Mouse (Mus musculus) layer of hippocampus, postnatal 10 days (tissue): ENCODE results near the gene Cmtm8. TPM values are rescaled to one million over a fixed set of nuclear protein-coding genes. Genes with fewer than 3 reads are reported as not detected.

ENCODE experiments used
- DNase-seq, 2 experiments: peaks; one replicate each; pipeline ENCODE4 v3.0.0; 2021; ENCODE audit warnings: low spot score in 2 of 2
- total RNA-seq, 2 experiments: library from RNA; stranded (reverse); gene quantifications; 2 replicates each; pipeline ENCODE4 v1.2.3; 2021

The Cmtm8 gene
- total RNA-seq, 2 experiments from 2014 or later, result 1.7 to 2.9 TPM

- DNase-seq, result no peak
Observed at GRCm38 (mm10) chr9:114787716-114788115, 56.2 kb downstream of the Cmtm8 start.

- DNase-seq, result no peak
Observed at GRCm38 (mm10) chr9:114787134-114787533, 56.8 kb downstream of the Cmtm8 start.

- no peak for DNase-seq
Observed at GRCm38 (mm10) chr9:114785432-114786125, 58.4 kb downstream of the Cmtm8 start.

- DNase-seq, result peak; percentile 27 to 41
Observed at GRCm38 (mm10) chr9:114781526-114782212, 62.3 kb downstream of the Cmtm8 start, which contains the start of gene Cmtm7. Gene Cmtm7, minus strand, starts transcription at chr9:114781856.

- DNase-seq, result peak; percentile 30 to 53
Observed at GRCm38 (mm10) chr9:114780746-114781525, 63.0 kb downstream of the Cmtm8 start.

- DNase-seq, result no peak
Observed at GRCm38 (mm10) chr9:114779984-114780745, 63.8 kb downstream of the Cmtm8 start.

GRCm38 (mm10) chr9:114778877-114779276, 65.1 kb downstream of the Cmtm8 start:
- DNase-seq, result no peak

- no peak for DNase-seq
Observed at GRCm38 (mm10) chr9:114778047-114778390, 65.9 kb downstream of the Cmtm8 start.

GRCm38 (mm10) chr9:114777178-114778046, 66.5 kb downstream of the Cmtm8 start:
- DNase-seq, result no peak

- DNase-seq, result no peak
Observed at GRCm38 (mm10) chr9:114776361-114776760, 67.6 kb downstream of the Cmtm8 start.

- peak; percentile 59 to 69 for DNase-seq
Observed at GRCm38 (mm10) chr9:114775272-114775671, 68.7 kb downstream of the Cmtm8 start.

- no peak for DNase-seq
Observed at GRCm38 (mm10) chr9:114774629-114775028, 69.3 kb downstream of the Cmtm8 start.

- DNase-seq, result no peak
Observed at GRCm38 (mm10) chr9:114771565-114771964, 72.4 kb downstream of the Cmtm8 start.

GRCm38 (mm10) chr9:114770224-114770623, 73.7 kb downstream of the Cmtm8 start:
- no peak for DNase-seq

- no peak for DNase-seq
Observed at GRCm38 (mm10) chr9:114768066-114768465, 75.9 kb downstream of the Cmtm8 start.

- no peak for DNase-seq
Observed at GRCm38 (mm10) chr9:114767507-114767906, 76.4 kb downstream of the Cmtm8 start.

- peak; percentile 72 to 80 for DNase-seq
Observed at GRCm38 (mm10) chr9:114767030-114767429, 76.9 kb downstream of the Cmtm8 start.

GRCm38 (mm10) chr9:114763341-114763740, 80.6 kb downstream of the Cmtm8 start:
- peak in 1 of 2 experiments; percentile 39 for DNase-seq

- DNase-seq, result no peak
Observed at GRCm38 (mm10) chr9:114761848-114762247, 82.1 kb downstream of the Cmtm8 start.

GRCm38 (mm10) chr9:114760353-114760752, 83.6 kb downstream of the Cmtm8 start:
- no peak for DNase-seq
